Mouse (Mus musculus) cerebral cortex, adult 2 months (tissue): ENCODE results near the gene Exo5.

Source experiments
- WGBS: fragments of 180-500 bp; shearing (Covaris S2); methylation state at CpG from one replicate; pipeline ENCODE4 v1.1.7; 2018; 5-methylcytosine and 5-hydroxymethylcytosine counted together

Exo5 gene

GRCm38 (mm10) chr4:120924554-120925299 lies at the start of gene Exo5:
Gene Exo5 (minus strand): TSS chr4:120925017.
- WGBS, result 1% methylated on average over 33 of the region's 33 CpGs

- 88% methylated on average over 8 of the region's 8 CpGs for whole genome bisulfite sequencing
Observed at GRCm38 (mm10) chr4:120971842-120972241, 47.0 kb upstream of the Exo5 start.

- 79% methylated on average over 5 of the region's 5 CpGs for WGBS
Observed at GRCm38 (mm10) chr4:120969382-120970146, 44.7 kb upstream of the Exo5 start.

GRCm38 (mm10) chr4:120968486-120968885 lies 43.7 kb upstream of the Exo5 start:
- WGBS, result 71% methylated on average over 9 of the region's 9 CpGs

GRCm38 (mm10) chr4:120955586-120955985 lies 30.8 kb upstream of the Exo5 start:
- 100% methylated on average over 1 of the region's 1 CpGs for WGBS

- WGBS, result 63% methylated on average over 1 of the region's 1 CpGs
Observed at GRCm38 (mm10) chr4:120953667-120954066, 28.9 kb upstream of the Exo5 start.

GRCm38 (mm10) chr4:120953038-120953437 lies 28.2 kb upstream of the Exo5 start:
- WGBS, result 70% methylated on average over 4 of the region's 4 CpGs

- 12% methylated on average over 6 of the region's 6 CpGs for WGBS
Observed at GRCm38 (mm10) chr4:120952163-120952562, 27.3 kb upstream of the Exo5 start.

- under 1% methylated on average over 60 of the region's 60 CpGs for WGBS
Observed at GRCm38 (mm10) chr4:120951428-120951973, 26.7 kb upstream of the Exo5 start, which contains the start of gene Zfp69. Gene Zfp69 (minus strand): TSS chr4:120951699.

- 4% methylated on average over 20 of the region's 20 CpGs for WGBS
Observed at GRCm38 (mm10) chr4:120950763-120951427, 26.1 kb upstream of the Exo5 start.

- 71% methylated on average over 3 of the region's 3 CpGs for WGBS
Observed at GRCm38 (mm10) chr4:120948938-120949337, 24.1 kb upstream of the Exo5 start.

- 97% methylated on average over 3 of the region's 3 CpGs for WGBS
Observed at GRCm38 (mm10) chr4:120935006-120935405, 10.2 kb upstream of the Exo5 start.

- WGBS, result 97% methylated on average over 18 of the region's 18 CpGs
Observed at GRCm38 (mm10) chr4:120930736-120931135, 5.9 kb upstream of the Exo5 start.

- 84% methylated on average over 3 of the region's 3 CpGs for WGBS
Observed at GRCm38 (mm10) chr4:120928686-120929085, 3.9 kb upstream of the Exo5 start.

- WGBS, result 16% methylated on average over 3 of the region's 3 CpGs
Observed at GRCm38 (mm10) chr4:120925386-120925785, 569 bp upstream of the Exo5 start.

- WGBS, result 95% methylated on average over 8 of the region's 8 CpGs
Observed at GRCm38 (mm10) chr4:120921461-120921860, 3.4 kb downstream of the Exo5 start.

- WGBS, result 75% methylated on average over 4 of the region's 4 CpGs
Observed at GRCm38 (mm10) chr4:120914501-120914900, 10.3 kb downstream of the Exo5 start.

- 77% methylated on average over 1 of the region's 1 CpGs for WGBS
Observed at GRCm38 (mm10) chr4:120913861-120914260, 11.0 kb downstream of the Exo5 start.

GRCm38 (mm10) chr4:120913443-120913842 lies 11.4 kb downstream of the Exo5 start:
- 70% methylated on average over 8 of the region's 8 CpGs for WGBS

- 72% methylated on average over 4 of the region's 4 CpGs for WGBS
Observed at GRCm38 (mm10) chr4:120912866-120913265, 12.0 kb downstream of the Exo5 start.

- 67% methylated on average over 6 of the region's 6 CpGs for WGBS
Observed at GRCm38 (mm10) chr4:120911086-120911485, 13.7 kb downstream of the Exo5 start.

GRCm38 (mm10) chr4:120909558-120910150 lies 15.2 kb downstream of the Exo5 start:
- WGBS, result 26% methylated on average over 15 of the region's 15 CpGs
